23 mouse cellular contexts compared by ENCODE assay signal in the genomic region with DNA sequence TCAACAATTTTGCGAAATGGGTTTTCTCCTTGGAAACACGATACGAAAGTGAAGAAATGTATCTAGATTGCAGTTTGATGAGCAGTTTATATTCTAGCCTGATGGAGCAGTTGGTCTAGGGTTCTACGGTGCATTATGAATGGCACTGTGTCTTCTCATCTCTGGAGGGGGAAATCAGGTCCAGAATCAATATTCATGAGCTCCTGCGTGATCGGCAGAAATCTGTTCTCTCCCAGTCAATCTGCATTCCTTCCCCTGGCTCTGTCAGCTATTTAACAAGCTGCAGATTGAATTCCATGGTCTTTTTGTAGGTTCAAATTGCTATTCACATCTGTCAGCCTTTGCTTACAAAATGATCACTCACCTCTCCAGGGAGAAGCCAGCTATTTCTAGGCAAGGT. TPM values are rescaled to one million over a fixed set of nuclear protein-coding genes. Genes with fewer than 3 reads are reported as not detected.
DNase-seq lines count a peak whose midpoint lies in the region; ATAC-seq lines count a peak whose summit lies in the region.
"Had no signal": no experiment of that assay in that cellular context is flagged by ENCODE, and none has a peak within 500 bp of the region (broad histone marks: within the 10 kb centered on the region; RNA-seq: fewer than 3 reads in every experiment).

No protein-coding gene starts in this region.

- H3K4me2 ChIP-seq in midbrain, embryonic 12.5 days (replicated peaks) = no peak overlapping the region
- no peak overlapping the region for H3K4me2 ChIP-seq in midbrain, embryonic 11.5 days
- peak overlapping the region; percentile 11 for H3K4me2 ChIP-seq in forebrain, embryonic 13.5 days
- no peak overlapping the region for H3K4me2 ChIP-seq in hindbrain, embryonic 12.5 days (replicated peaks)
- no peak overlapping the region for H3K4me2 ChIP-seq in midbrain, embryonic 15.5 days
- H3K4me2 ChIP-seq: embryonic facial prominence, embryonic 13.5 days; limb, embryonic 13.5 days; liver, embryonic 15.5 days; neural tube, embryonic 12.5 days had no signal

- no peaks in the 10 kb centered on the region for H3K27me3 ChIP-seq in midbrain, embryonic 12.5 days
- no peaks in the 10 kb centered on the region for H3K27me3 ChIP-seq in midbrain, embryonic 11.5 days (ENCODE audit: control insufficient read depth, insufficient read depth, low read length)
- no peaks in the 10 kb centered on the region for H3K27me3 ChIP-seq in forebrain, embryonic 13.5 days
- no peaks in the 10 kb centered on the region for H3K27me3 ChIP-seq in hindbrain, embryonic 12.5 days
- no peaks in the 10 kb centered on the region for H3K27me3 ChIP-seq in midbrain, embryonic 15.5 days (replicated peaks)
- H3K27me3 ChIP-seq: embryonic facial prominence, embryonic 13.5 days; limb, embryonic 13.5 days; liver, embryonic 15.5 days; neural tube, embryonic 12.5 days had no signal

- H3K9ac ChIP-seq in midbrain, embryonic 12.5 days (replicated peaks) = no peak overlapping the region
- no peak overlapping the region for H3K9ac ChIP-seq in midbrain, embryonic 11.5 days (ENCODE audit: low read length)
- no peak overlapping the region for H3K9ac ChIP-seq in forebrain, embryonic 13.5 days
- no peak overlapping the region for H3K9ac ChIP-seq in hindbrain, embryonic 12.5 days
- H3K9ac ChIP-seq in midbrain, embryonic 15.5 days = no peak overlapping the region
- H3K9ac ChIP-seq: embryonic facial prominence, embryonic 13.5 days; limb, embryonic 13.5 days; liver, embryonic 15.5 days; neural tube, embryonic 12.5 days had no signal

- no peak for ATAC-seq in midbrain, embryonic 12.5 days (ENCODE audit: low FRiP score, low read depth)
- no peak for ATAC-seq in midbrain, embryonic 11.5 days (ENCODE audit: low FRiP score)
- ATAC-seq in forebrain, embryonic 13.5 days = peak; percentile 74
- peak; percentile 68; the same call in 1 of the 2 replicates for ATAC-seq in hindbrain, embryonic 12.5 days (ENCODE audit: low FRiP score)
- ATAC-seq in midbrain, embryonic 15.5 days (replicated peaks) = 0 out of 2 replicates have a peak, but pooled peaks have one; percentile 33
- ATAC-seq: lung, postnatal 0 days; Patski had no signal

- no peaks in the 10 kb centered on the region for H3K36me3 ChIP-seq in midbrain, embryonic 12.5 days
- no peaks in the 10 kb centered on the region for H3K36me3 ChIP-seq in midbrain, embryonic 11.5 days (ENCODE audit: control insufficient read depth, insufficient read depth, low read length)
- H3K36me3 ChIP-seq in forebrain, embryonic 13.5 days (ENCODE audit: poor library complexity, severe bottlenecking) = no peaks in the 10 kb centered on the region
- H3K36me3 ChIP-seq in hindbrain, embryonic 12.5 days = no peaks in the 10 kb centered on the region
- H3K36me3 ChIP-seq in midbrain, embryonic 15.5 days (replicated peaks) = no peaks in the 10 kb centered on the region
- H3K36me3 ChIP-seq: embryonic facial prominence, embryonic 13.5 days; limb, embryonic 13.5 days; liver, embryonic 15.5 days; neural tube, embryonic 12.5 days had no signal

- no peak for DNase-seq in midbrain, embryonic 11.5 days (ENCODE audit: low spot score, missing footprints)
- no peak for DNase-seq in lung, postnatal 25 days (ENCODE audit: low spot score)
- DNase-seq in frontal cortex, postnatal 25 days (ENCODE audit: low spot score in 2 of 2) = no peak
- DNase-seq in thymus, postnatal 0 days (ENCODE audit: low spot score) = no peak
- DNase-seq: cerebellum, adult 18-20 months; cerebellum, postnatal 36 days; gastrocnemius, postnatal 14 days; kidney, adult 18-20 months; kidney, postnatal 14 days; right cerebral cortex, postnatal 25 days; thymus, postnatal 36 days had no signal

- 33% methylated on average over 6 of the region's 6 CpGs for WGBS in midbrain, embryonic 12.5 days
- WGBS in midbrain, embryonic 11.5 days = 47% methylated on average over 6 of the region's 6 CpGs
- WGBS in forebrain, embryonic 13.5 days = 20% methylated on average over 6 of the region's 6 CpGs
- WGBS in hindbrain, embryonic 12.5 days = 40% methylated on average over 6 of the region's 6 CpGs
- WGBS in midbrain, embryonic 15.5 days = 33% methylated on average over 6 of the region's 6 CpGs

- H3K4me3 ChIP-seq in midbrain, embryonic 12.5 days = no peak overlapping the region
- no peak overlapping the region for H3K4me3 ChIP-seq in midbrain, embryonic 11.5 days (ENCODE audit: low read depth, low read length)
- no peak overlapping the region for H3K4me3 ChIP-seq in forebrain, embryonic 13.5 days
- no peak overlapping the region for H3K4me3 ChIP-seq in hindbrain, embryonic 12.5 days
- H3K4me3 ChIP-seq in midbrain, embryonic 15.5 days = no peak overlapping the region
- H3K4me3 ChIP-seq: embryonic facial prominence, embryonic 13.5 days; limb, embryonic 13.5 days; liver, embryonic 15.5 days; neural tube, embryonic 12.5 days had no signal

- peak overlapping the region; percentile 15; the same call in 1 of the 2 replicates for H3K27ac ChIP-seq in midbrain, embryonic 12.5 days (replicated peaks)
- H3K27ac ChIP-seq in midbrain, embryonic 11.5 days (ENCODE audit: low read depth, low read length) = no peak overlapping the region
- H3K27ac ChIP-seq in forebrain, embryonic 13.5 days = peak overlapping the region; percentile 22; the same call in 1 of the 2 replicates
- H3K27ac ChIP-seq in hindbrain, embryonic 12.5 days = peak overlapping the region; percentile 49
- no peak overlapping the region for H3K27ac ChIP-seq in midbrain, embryonic 15.5 days
- H3K27ac ChIP-seq: embryonic facial prominence, embryonic 13.5 days; limb, embryonic 13.5 days; liver, embryonic 15.5 days; neural tube, embryonic 12.5 days; stomach, postnatal 0 days had no signal

- no peaks in the 10 kb centered on the region for H3K9me3 ChIP-seq in midbrain, embryonic 12.5 days
- no peaks in the 10 kb centered on the region for H3K9me3 ChIP-seq in midbrain, embryonic 11.5 days (ENCODE audit: control insufficient read depth, low read length)
- H3K9me3 ChIP-seq in forebrain, embryonic 13.5 days (replicated peaks) = no peaks in the 10 kb centered on the region
- no peaks in the 10 kb centered on the region for H3K9me3 ChIP-seq in hindbrain, embryonic 12.5 days (replicated peaks)
- no peaks in the 10 kb centered on the region for H3K9me3 ChIP-seq in midbrain, embryonic 15.5 days
- H3K9me3 ChIP-seq: embryonic facial prominence, embryonic 13.5 days; limb, embryonic 13.5 days; liver, embryonic 15.5 days; neural tube, embryonic 12.5 days had no signal

- H3K4me1 ChIP-seq in midbrain, embryonic 12.5 days = peaks cover 11% of the 10 kb centered on the region
- peaks cover 6% of the 10 kb centered on the region; the same call in 1 of the 2 replicates for H3K4me1 ChIP-seq in midbrain, embryonic 11.5 days (ENCODE audit: control insufficient read depth, insufficient read depth, low read length)
- H3K4me1 ChIP-seq in forebrain, embryonic 13.5 days = peaks cover 27% of the 10 kb centered on the region; the same call in 1 of the 2 replicates
- H3K4me1 ChIP-seq in hindbrain, embryonic 12.5 days = peaks cover 9% of the 10 kb centered on the region
- 0 out of 2 replicates have a peak, but pooled peaks cover 4% of the 10 kb centered on the region for H3K4me1 ChIP-seq in midbrain, embryonic 15.5 days
- H3K4me1 ChIP-seq: liver, embryonic 15.5 days; neural tube, embryonic 12.5 days had no signal

RNA-seq across cellular contexts. Expression of a gene that starts 49.8 kb away (rescaled TPM):
- polyA plus RNA-seq in midbrain, embryonic 12.5 days (2016; fragmentation: Nextera tagmentation; extraction: Ambion mirVana) = 0.15 and 0.33 TPM in 2 replicates
- polyA plus RNA-seq in midbrain, embryonic 11.5 days (2014; fragmentation: Nextera tagmentation; extraction: Ambion mirVana) = 0.06 and 0.16 TPM in 2 replicates
- 0.84 and 0.94 TPM in 2 replicates for polyA plus RNA-seq in forebrain, embryonic 13.5 days (2015; fragmentation: Nextera tagmentation; extraction: Ambion mirVana)
- polyA plus RNA-seq in hindbrain, embryonic 12.5 days (2016; fragmentation: Nextera tagmentation; extraction: Ambion mirVana) = 0.67 and 0.73 TPM in 2 replicates
- polyA plus RNA-seq in midbrain, embryonic 15.5 days (2015; fragmentation: Nextera tagmentation; extraction: Ambion mirVana) = 1.3 and 1.4 TPM in 2 replicates
- polyA plus RNA-seq in thymus, postnatal 0 days (2015; fragmentation: Nextera tagmentation; extraction: Ambion mirVana) = not detected in 2 replicates
- polyA plus RNA-seq: C2C12; lung, postnatal 0 days; Patski; stomach, postnatal 0 days had no signal

Comparison
In these comparisons a context has a peak if more than half of its experiments do, and no peak if none do; other contexts are left out.
1. ATAC-seq: peak in forebrain, embryonic 13.5 days (single experiment), hindbrain, embryonic 12.5 days (single experiment) and midbrain, embryonic 15.5 days (single experiment); none in midbrain, embryonic 12.5 days (single experiment) and midbrain, embryonic 11.5 days (single experiment).
2. H3K27ac ChIP-seq: peak in midbrain, embryonic 12.5 days (single experiment), forebrain, embryonic 13.5 days (single experiment) and hindbrain, embryonic 12.5 days (single experiment); none in midbrain, embryonic 11.5 days (single experiment) and midbrain, embryonic 15.5 days (single experiment).